In the genomic region with DNA sequence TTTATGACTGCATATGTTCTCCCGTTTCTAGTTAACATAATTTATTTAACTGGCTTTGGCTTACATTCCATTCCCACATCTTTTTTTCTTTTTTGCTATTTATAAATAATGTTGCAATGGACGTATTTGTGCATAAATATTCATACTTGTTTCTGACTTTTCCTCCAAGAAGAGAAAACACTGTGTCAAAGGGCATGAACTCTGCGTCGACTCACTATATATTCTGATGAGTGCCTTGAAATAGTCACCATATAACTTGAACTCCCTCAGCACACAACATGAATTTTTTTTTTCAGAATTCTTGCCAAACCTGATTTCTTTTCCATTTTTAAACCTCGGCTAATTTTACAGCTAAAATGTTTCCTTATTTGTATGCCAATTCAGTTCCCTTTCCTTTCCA, we compare ENCODE assay signal across 22 mouse cellular contexts.
"Had no signal": no experiment of that assay in that cellular context is flagged by ENCODE, and none has a peak within 500 bp of the region (broad histone marks: within the 10 kb centered on the region; RNA-seq: fewer than 3 reads in every experiment).

No protein-coding gene starts in this region.

- ATAC-seq: forebrain, embryonic 15.5 days; forebrain, postnatal 0 days; hindbrain, postnatal 0 days; intestine, embryonic 16.5 days; liver, embryonic 12.5 days had no signal

- H3K9me3 ChIP-seq: forebrain, embryonic 15.5 days; heart, embryonic 13.5 days; heart, embryonic 15.5 days; hindbrain, embryonic 13.5 days; hindbrain, embryonic 15.5 days; limb, embryonic 13.5 days; limb, embryonic 15.5 days; liver, embryonic 12.5 days had no signal

- H3K4me1 ChIP-seq: forebrain, embryonic 15.5 days; hindbrain, embryonic 13.5 days; hindbrain, embryonic 15.5 days; limb, embryonic 15.5 days; liver, embryonic 12.5 days had no signal

- H3K4me2 ChIP-seq: forebrain, embryonic 15.5 days; heart, embryonic 11.5 days; heart, embryonic 13.5 days; heart, embryonic 15.5 days; hindbrain, embryonic 13.5 days; hindbrain, embryonic 15.5 days; limb, embryonic 13.5 days; limb, embryonic 15.5 days; liver, embryonic 12.5 days had no signal

- H3K27me3 ChIP-seq: forebrain, embryonic 15.5 days; heart, embryonic 13.5 days; heart, embryonic 15.5 days; hindbrain, embryonic 13.5 days; hindbrain, embryonic 15.5 days; limb, embryonic 13.5 days; limb, embryonic 15.5 days; liver, embryonic 12.5 days had no signal

- H3K9ac ChIP-seq: forebrain, embryonic 15.5 days; forebrain, postnatal 0 days; heart, embryonic 13.5 days; heart, embryonic 15.5 days; hindbrain, embryonic 13.5 days; hindbrain, embryonic 15.5 days; limb, embryonic 13.5 days; limb, embryonic 15.5 days; liver, embryonic 12.5 days had no signal

- H3K4me3 ChIP-seq: forebrain, embryonic 15.5 days; heart, adult 2 months; heart, embryonic 13.5 days; heart, embryonic 15.5 days; hindbrain, embryonic 13.5 days; hindbrain, embryonic 15.5 days; limb, embryonic 13.5 days; limb, embryonic 15.5 days; liver, embryonic 12.5 days had no signal

- DNase-seq: forebrain, postnatal 0 days; gastrocnemius, postnatal 14 days; gastrocnemius, postnatal 36 days; heart, adult 11 months; heart, adult 2 months; heart, postnatal 14 days; heart, postnatal 36 days; kidney, adult 8-10 months; layer of hippocampus, adult 9-11 months; layer of hippocampus, postnatal 36 days; left cerebral cortex, postnatal 4 days had no signal

- H3K27ac ChIP-seq: forebrain, embryonic 15.5 days; heart, adult 2 months; heart, embryonic 13.5 days; heart, embryonic 15.5 days; hindbrain, embryonic 13.5 days; hindbrain, embryonic 15.5 days; hindbrain, postnatal 0 days; limb, embryonic 13.5 days; limb, embryonic 15.5 days; liver, embryonic 12.5 days had no signal

- H3K36me3 ChIP-seq: forebrain, embryonic 15.5 days; heart, embryonic 13.5 days; heart, embryonic 15.5 days; hindbrain, embryonic 13.5 days; hindbrain, embryonic 15.5 days; limb, embryonic 13.5 days; limb, embryonic 15.5 days; liver, embryonic 12.5 days had no signal
